Mouse (Mus musculus): Measurements from ENCODE around the gene Ern1. TPM values are rescaled to one million over a fixed set of nuclear protein-coding genes. Genes with fewer than 3 reads are reported as not detected.

Ern1 gene
- polyA plus RNA-seq, 1 experiment from 2014 or later = 4.4 TPM

Other genes starting within 250 kb of the Ern1 start
- gene Ftsj3, start 231.8 kb downstream of the Ern1 start, polyA plus RNA-seq (2014; fragmentation: Nextera tagmentation; extraction: Ambion mirVana) = 45.2 and 46.7 TPM in 2 replicates
- gene Psmc5, start 231.7 kb downstream of the Ern1 start, polyA plus RNA-seq (2014; fragmentation: Nextera tagmentation; extraction: Ambion mirVana) = 280 and 294 TPM in 2 replicates
- 22.4 and 25.9 TPM in 2 replicates for gene Smarcd2, start 214.9 kb downstream of the Ern1 start, polyA plus RNA-seq (2014; fragmentation: Nextera tagmentation; extraction: Ambion mirVana)
- 0.13 and 0.15 TPM in 2 replicates for gene Tcam1, start 211.2 kb downstream of the Ern1 start, polyA plus RNA-seq (2014; fragmentation: Nextera tagmentation; extraction: Ambion mirVana)
- gene Gh, start 186.0 kb downstream of the Ern1 start, polyA plus RNA-seq (2014; fragmentation: Nextera tagmentation; extraction: Ambion mirVana) = not detected in 2 replicates
- 0.73 and 1.3 TPM in 2 replicates for gene Cd79b, start 173.1 kb downstream of the Ern1 start, polyA plus RNA-seq (2014; fragmentation: Nextera tagmentation; extraction: Ambion mirVana)
- gene Scn4a, start 134.6 kb downstream of the Ern1 start, polyA plus RNA-seq (2014; fragmentation: Nextera tagmentation; extraction: Ambion mirVana) = 0.07 and 0.38 TPM in 2 replicates
- gene Prr29, start 122.4 kb downstream of the Ern1 start, polyA plus RNA-seq (2014; fragmentation: Nextera tagmentation; extraction: Ambion mirVana) = 0.14 TPM in 1 of 2 replicates, not detected in the other
- 73.2 and 76.2 TPM in 2 replicates for gene Icam2, start 99.8 kb downstream of the Ern1 start, polyA plus RNA-seq (2014; fragmentation: Nextera tagmentation; extraction: Ambion mirVana)
- 12.3 and 14.9 TPM in 2 replicates for gene Tex2, start 125.6 kb upstream of the Ern1 start, polyA plus RNA-seq (2014; fragmentation: Nextera tagmentation; extraction: Ambion mirVana)